Mouse (Mus musculus): ENCODE measurements around the gene a. TPM values are rescaled to one million over a fixed set of nuclear protein-coding genes. Genes with fewer than 3 reads are reported as not detected.
"Not testable (repeated sequence)": the region's sequence is repeated elsewhere in the genome, so short reads cannot be mapped to it uniquely, and the experiment has no call there.

Gene a
- total and polyA plus RNA-seq, 3 experiments: 7.8 to 23.8 (median 10.9) TPM

GRCm38 (mm10) chr2:154963176-154963575 is 172.0 kb downstream of the a start:
- dilution Hi-C loops (cut with MboI; ENCODE audit: extremely low pct_ligation_motif_present, extremely low pct_unique_long_range_greater_than_20kb, low sequenced_read_pairs): no loop called here
- TF ChIP-seq SMC3 (IDR thresholded peaks at IDR 0.05; ENCODE audit: low read depth, low read length): no peak
- TF ChIP-seq RCOR1 (conservative IDR thresholded peaks at IDR 0.05; ENCODE audit: low read depth, low read length): no peak
- TF ChIP-seq ELF1 (IDR thresholded peaks at IDR 0.05; ENCODE audit: low read depth, low read length): no peak
- no peak for TF ChIP-seq SIN3A (IDR thresholded peaks at IDR 0.05; ENCODE audit: low read length)
- TF ChIP-seq BHLHE40 (IDR thresholded peaks at IDR 0.05; ENCODE audit: low read depth, low read length): no peak
- TF ChIP-seq TBP (conservative IDR thresholded peaks at IDR 0.05; ENCODE audit: low read depth, low read length): no peak
- TF ChIP-seq HCFC1 (IDR thresholded peaks at IDR 0.05; ENCODE audit: low read depth, low read length): no peak
- TF ChIP-seq PAX5 (IDR thresholded peaks at IDR 0.05; ENCODE audit: low read length): no peak
- H3K79me2 ChIP-seq (replicated peaks; ENCODE audit: control insufficient read depth, extremely low read depth, insufficient read depth, poor library complexity, severe bottlenecking): no peaks in the 10 kb centered on the region
- no peaks in the 10 kb centered on the region for H3K27me3 ChIP-seq (replicated peaks)
- H3K36me3 ChIP-seq (replicated peaks in 1 of 2; ENCODE audit: control insufficient read depth in 1 of 2, insufficient read depth in 1 of 2, low read length in 1 of 2): no peaks in the 10 kb centered on the region
- H3K9ac ChIP-seq (ENCODE audit: insufficient read depth, low read depth): no peak overlapping the region
- no peak overlapping the region for H3K27ac ChIP-seq (ENCODE audit: insufficient read depth, low read depth)
- DNase-seq (ENCODE audit: extremely low read depth): no peak
- H3K4me3 ChIP-seq (replicated peaks in 1 of 3; ENCODE audit: low read depth in 2 of 3, low read length in 2 of 3, poor library complexity in 1 of 3): no peak overlapping the region
- no peaks in the 10 kb centered on the region for H3K9me3 ChIP-seq (replicated peaks; ENCODE audit: low read length)
- H3K4me1 ChIP-seq (ENCODE audit: control insufficient read depth in 1 of 2, insufficient read depth in 2 of 2): peaks cover 0 to 3% of the 10 kb centered on the region in 2 experiments; a peak in 2 of 4 replicates
- H3K4me2 ChIP-seq (ENCODE audit: insufficient read depth, low read depth, poor library complexity, severe bottlenecking): no peak overlapping the region
- in situ Hi-C loops (cut with MboI; ENCODE audit: low pct_ligation_motif_present, low pct_unique_long_range_greater_than_20kb, low sequenced_read_pairs): no loop called here

- H3K4me2 ChIP-seq (ENCODE audit: insufficient read depth, low read depth, poor library complexity, severe bottlenecking); DNase-seq (ENCODE audit: extremely low read depth); H3K79me2 ChIP-seq (replicated peaks; ENCODE audit: control insufficient read depth, extremely low read depth, insufficient read depth, poor library complexity, severe bottlenecking); H3K27ac ChIP-seq (ENCODE audit: insufficient read depth, low read depth); H3K9ac ChIP-seq (ENCODE audit: insufficient read depth, low read depth); H3K27me3 ChIP-seq (replicated peaks); H3K36me3 ChIP-seq (replicated peaks in 1 of 2; ENCODE audit: control insufficient read depth in 1 of 2, insufficient read depth in 1 of 2, low read length in 1 of 2); H3K4me3 ChIP-seq (replicated peaks in 1 of 3; ENCODE audit: low read depth in 2 of 3, low read length in 2 of 3, poor library complexity in 1 of 3); H3K4me1 ChIP-seq (ENCODE audit: control insufficient read depth in 1 of 2, insufficient read depth in 2 of 2); in situ Hi-C loops (cut with MboI; ENCODE audit: low pct_ligation_motif_present, low pct_unique_long_range_greater_than_20kb, low sequenced_read_pairs); H3K9me3 ChIP-seq (replicated peaks; ENCODE audit: low read length); dilution Hi-C loops (cut with MboI; ENCODE audit: extremely low pct_ligation_motif_present, extremely low pct_unique_long_range_greater_than_20kb, low sequenced_read_pairs): not testable (repeated sequence)
Measured at GRCm38 (mm10) chr2:154969740-154970397, 178.7 kb downstream of the a start.

- no peak for DNase-seq (ENCODE audit: extremely low read depth)
- Histone ChIP-seq H3K4me3 (replicated peaks in 1 of 3; ENCODE audit: low read depth in 2 of 3, low read length in 2 of 3, poor library complexity in 1 of 3) (no peak overlapping the region), H3K9me3 (replicated peaks; ENCODE audit: low read length) (no peaks in the 10 kb centered on the region), H3K27ac (ENCODE audit: insufficient read depth, low read depth) (no peak overlapping the region), H3K36me3 (replicated peaks in 1 of 2; ENCODE audit: control insufficient read depth in 1 of 2, insufficient read depth in 1 of 2, low read length in 1 of 2) (no peaks in the 10 kb centered on the region), H3K4me1 (ENCODE audit: control insufficient read depth in 1 of 2, insufficient read depth in 2 of 2) (peaks cover 5 to 7% of the 10 kb centered on the region in 2 experiments), H3K27me3 (replicated peaks) (no peaks in the 10 kb centered on the region), H3K79me2 (replicated peaks; ENCODE audit: control insufficient read depth, extremely low read depth, insufficient read depth, poor library complexity, severe bottlenecking) (no peaks in the 10 kb centered on the region), H3K4me2 (ENCODE audit: insufficient read depth, low read depth, poor library complexity, severe bottlenecking) (no peak overlapping the region), H3K9ac (ENCODE audit: insufficient read depth, low read depth) (no peak overlapping the region)
- in situ Hi-C loops (cut with MboI; ENCODE audit: low pct_ligation_motif_present, low pct_unique_long_range_greater_than_20kb, low sequenced_read_pairs): no loop called here
- dilution Hi-C loops (cut with MboI; ENCODE audit: extremely low pct_ligation_motif_present, extremely low pct_unique_long_range_greater_than_20kb, low sequenced_read_pairs): no loop called here
- TF ChIP-seq MAFK (IDR thresholded peaks at IDR 0.05; ENCODE audit: insufficient replicate concordance, low read length): no peak
- TF ChIP-seq TBP (conservative IDR thresholded peaks at IDR 0.05; ENCODE audit: low read depth, low read length): no peak
- TF ChIP-seq ELF1 (IDR thresholded peaks at IDR 0.05; ENCODE audit: low read depth, low read length): no peak
- no peak for TF ChIP-seq ETS1 (conservative IDR thresholded peaks at IDR 0.05; ENCODE audit: low read depth, low read length)
- no peak for TF ChIP-seq E2F4 (IDR thresholded peaks at IDR 0.05; ENCODE audit: insufficient replicate concordance, low read depth, low read length)
- TF ChIP-seq BHLHE40 (IDR thresholded peaks at IDR 0.05; ENCODE audit: low read depth, low read length): no peak
- no peak for TF ChIP-seq MEF2A (IDR thresholded peaks at IDR 0.05; ENCODE audit: borderline replicate concordance, low read depth, low read length)
- no peak for TF ChIP-seq ZNF384 (IDR thresholded peaks at IDR 0.05; ENCODE audit: low read depth, low read length)
Measured at GRCm38 (mm10) chr2:154971919-154972692, 180.9 kb downstream of the a start.

Data from CH12.LX (cell line).